Mouse (Mus musculus) midbrain, embryonic 13.5 days (tissue): ENCODE data around the gene Tnik. TPM values are rescaled to one million over a fixed set of nuclear protein-coding genes. Genes with fewer than 3 reads are reported as not detected.

Source experiments
- ATAC-seq: fragments of 200-750 bp; cut with Nextera tagmentation; 2 replicates; pipeline ENCODE4 v1.8.0; 2017; ENCODE audit warnings: mild to moderate bottlenecking, moderate TSS enrichment, moderate library complexity
- H3K27ac ChIP-seq: fragments of 300-500 bp; sonication (generic); 2 replicates; pipeline ENCODE4 v1.5.1; 2015; ENCODE audit warnings: inconsistent platforms, mild to moderate bottlenecking, moderate library complexity
- H3K27me3 ChIP-seq: fragments of 300-500 bp; sonication (generic); 2 replicates; pipeline ENCODE4 v1.6.1; 2015; ENCODE audit warnings: mild to moderate bottlenecking, inconsistent platforms
- H3K36me3 ChIP-seq: fragments of 300-500 bp; sonication (generic); 2 replicates; pipeline ENCODE4 v1.6.1; 2015; ENCODE audit warnings: mild to moderate bottlenecking, inconsistent platforms
- H3K4me1 ChIP-seq: fragments of 300-500 bp; sonication (generic); replicated peaks from 2 replicates; pipeline ENCODE4 v1.6.1; 2015; ENCODE audit warnings: inconsistent platforms
- H3K4me2 ChIP-seq: fragments of 300-500 bp; sonication (generic); replicated peaks from 2 replicates; pipeline ENCODE4 v1.6.1; 2015; ENCODE audit warnings: moderate library complexity, mild to moderate bottlenecking, inconsistent platforms
- H3K4me3 ChIP-seq: fragments of 300-500 bp; sonication (generic); replicated peaks from 2 replicates; pipeline ENCODE4 v1.5.1; 2015; ENCODE audit warnings: mild to moderate bottlenecking, inconsistent platforms
- H3K9ac ChIP-seq: fragments of 300-500 bp; sonication (generic); replicated peaks from 2 replicates; pipeline ENCODE4 v1.6.1; 2015; ENCODE audit warnings: mild to moderate bottlenecking, inconsistent platforms
- H3K9me3 ChIP-seq: fragments of 300-500 bp; sonication (generic); 2 replicates; pipeline ENCODE4 v1.6.1; 2016; ENCODE audit warnings: mild to moderate bottlenecking, inconsistent platforms
- WGBS: fragments of 180-500 bp; shearing (Covaris S2); methylation state at CpG from one replicate; pipeline ENCODE4 v1.1.7; 2015; 5-methylcytosine and 5-hydroxymethylcytosine counted together
- polyA plus RNA-seq: library from polyadenylated mRNA; unstranded; fragments of >200 nt; fragmentation: Nextera tagmentation; extraction: Ambion mirVana; gene quantifications from 2 replicates; pipeline ENCODE4 v1.2.1, GENCODE M21; 2015

The Tnik gene
- polyA plus RNA-seq, 1 experiment from 2014 or later, result 71.2 TPM

DNA sequence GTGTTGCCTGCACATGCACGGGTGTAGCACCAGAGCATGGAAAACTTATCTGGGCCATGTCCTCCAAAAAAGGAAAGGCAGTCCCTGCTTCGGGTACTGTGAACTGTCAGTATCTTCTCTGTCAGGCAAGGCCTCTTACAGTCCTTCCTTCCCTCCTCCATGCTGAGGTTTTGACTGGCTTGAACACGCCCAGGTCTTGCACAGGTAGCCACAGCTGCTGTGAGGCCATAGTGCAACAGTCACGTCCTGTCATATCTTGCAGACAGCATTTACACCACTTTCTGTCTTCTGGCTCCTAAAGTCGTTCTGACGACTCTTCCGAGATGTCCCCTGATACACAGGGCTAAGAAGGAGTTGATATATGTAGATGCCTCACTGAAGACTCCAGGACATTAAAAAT, 28.8 kb upstream of the Tnik start:
- no peaks in the 10 kb centered on the region for H3K4me1 ChIP-seq
- H3K9ac ChIP-seq, result no peak overlapping the region
- no peak for ATAC-seq
- no peaks in the 10 kb centered on the region for H3K27me3 ChIP-seq
- no peak overlapping the region for H3K4me3 ChIP-seq
- no peak overlapping the region for H3K27ac ChIP-seq
- no peaks in the 10 kb centered on the region for H3K9me3 ChIP-seq
- H3K4me2 ChIP-seq, result no peak overlapping the region
- WGBS, result 89% methylated on average over 7 of the region's 7 CpGs
- no peaks in the 10 kb centered on the region for H3K36me3 ChIP-seq

DNA sequence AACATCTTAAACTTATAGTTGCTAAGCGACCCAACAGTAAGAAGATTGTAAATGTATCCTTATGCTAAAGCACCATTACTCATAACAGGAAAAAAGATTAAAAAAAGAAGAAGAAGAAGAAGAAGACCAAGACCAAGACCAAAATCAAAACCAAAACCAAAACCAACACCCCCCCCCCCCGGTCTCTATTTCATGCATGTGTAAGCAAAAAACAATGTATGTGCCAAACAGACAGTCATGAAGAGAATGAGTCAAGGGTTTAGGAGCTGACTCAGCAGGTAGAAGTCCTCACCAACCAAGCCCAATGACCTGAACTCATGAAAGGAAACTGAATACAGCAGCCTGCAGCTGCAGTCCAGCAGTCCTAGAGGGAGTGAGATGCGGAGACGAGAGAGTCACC, 26.3 kb upstream of the Tnik start:
- Histone ChIP-seq H3K9me3 (no peaks in the 10 kb centered on the region), H3K4me2 (no peak overlapping the region), H3K4me1 (no peaks in the 10 kb centered on the region), H3K27ac (no peak overlapping the region), H3K36me3 (no peaks in the 10 kb centered on the region), H3K9ac (no peak overlapping the region), H3K4me3 (no peak overlapping the region), H3K27me3 (no peaks in the 10 kb centered on the region)
- no peak for ATAC-seq
- 94% methylated on average over 4 of the region's 4 CpGs for WGBS

DNA sequence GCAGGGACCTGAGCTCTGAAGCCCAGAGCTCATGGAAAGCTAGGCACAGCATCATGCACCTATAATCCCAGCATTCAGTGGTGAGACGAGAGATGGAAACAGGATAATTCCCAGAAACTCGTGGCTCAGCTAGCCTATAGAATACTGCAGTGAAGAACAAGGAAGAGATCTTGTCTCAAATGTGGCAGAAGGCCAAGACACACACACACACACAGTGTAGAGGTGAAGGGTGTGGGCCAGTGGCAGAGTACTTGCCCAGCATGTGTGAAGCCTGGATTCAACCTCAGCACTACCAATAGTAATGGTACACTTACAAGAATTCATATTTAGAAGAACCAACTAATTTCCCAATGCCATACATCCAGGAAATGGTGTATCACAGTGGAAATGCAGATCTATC, 24.9 kb upstream of the Tnik start:
- 64% methylated on average over 2 of the region's 2 CpGs for WGBS

DNA sequence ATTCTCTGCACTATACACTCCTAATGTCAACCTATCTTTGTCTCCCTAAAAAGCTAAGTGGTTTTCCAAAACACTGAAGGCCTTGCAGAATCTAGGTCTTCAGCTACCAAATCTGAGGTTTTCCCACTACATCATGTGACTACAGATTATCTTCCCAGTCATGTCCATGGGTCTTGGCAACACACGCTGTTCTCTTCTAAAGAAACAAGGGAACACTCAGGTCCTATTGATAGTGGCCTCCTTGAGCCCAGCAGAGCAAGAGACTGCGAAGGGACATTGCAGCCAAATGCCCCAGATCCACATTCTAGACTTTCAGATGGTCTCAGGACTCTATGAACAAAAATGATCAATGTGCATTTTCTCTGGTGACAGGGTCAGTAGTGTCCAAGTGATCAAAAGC, 20.5 kb upstream of the Tnik start:
- 86% methylated on average over 2 of the region's 2 CpGs for WGBS

More for the DNA sequence above, 24.9 kb upstream of the Tnik start:
- no peaks in the 10 kb centered on the region for H3K36me3 ChIP-seq
- H3K4me1 ChIP-seq, result no peaks in the 10 kb centered on the region
- no peak overlapping the region for H3K4me3 ChIP-seq
- H3K9me3 ChIP-seq, result no peaks in the 10 kb centered on the region
- no peak overlapping the region for H3K27ac ChIP-seq
- H3K9ac ChIP-seq, result no peak overlapping the region
- no peaks in the 10 kb centered on the region for H3K27me3 ChIP-seq
- H3K4me2 ChIP-seq, result no peak overlapping the region
- no peak for ATAC-seq

DNA sequence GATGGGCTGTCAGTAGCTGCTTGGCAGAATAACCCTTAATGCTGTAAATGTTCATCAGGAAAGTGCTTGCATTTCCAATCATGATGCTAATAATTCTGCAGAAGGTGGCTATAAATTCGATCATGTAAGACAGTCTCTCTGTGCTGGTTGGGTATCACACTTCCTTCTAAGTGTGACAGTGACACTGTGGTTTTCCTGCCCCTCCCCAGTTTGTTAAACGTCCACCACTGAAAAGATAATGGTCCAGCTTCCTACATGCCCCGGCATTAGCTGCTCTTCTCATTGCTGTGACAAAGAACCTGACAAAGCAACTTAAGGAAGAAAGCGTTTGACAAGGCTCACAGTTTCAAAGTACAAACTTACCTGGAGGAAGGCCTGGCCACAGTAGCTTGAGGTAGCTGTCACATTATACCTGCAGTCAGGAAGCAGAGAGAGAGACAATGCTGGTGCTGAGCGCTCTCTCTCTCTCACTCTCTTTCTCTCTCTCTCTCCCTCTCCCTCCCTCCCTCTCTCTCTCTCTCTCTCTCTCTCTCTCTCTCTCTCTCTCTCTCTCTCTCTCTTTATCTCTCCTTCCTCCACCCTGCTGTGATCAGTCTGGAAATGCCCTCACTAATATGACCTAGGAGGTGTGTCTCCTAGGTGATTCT, 18.6 kb upstream of the Tnik start:
- Histone ChIP-seq H3K27ac (no peak overlapping the region), H3K36me3 (no peaks in the 10 kb centered on the region), H3K4me3 (no peak overlapping the region), H3K9ac (no peak overlapping the region), H3K4me2 (no peak overlapping the region), H3K27me3 (no peaks in the 10 kb centered on the region), H3K4me1 (0 out of 2 replicates have a peak, but pooled peaks cover 2% of the 10 kb centered on the region), H3K9me3 (no peaks in the 10 kb centered on the region)
- no peak for ATAC-seq
- 85% methylated on average over 5 of the region's 5 CpGs for WGBS

More for the DNA sequence above, 20.5 kb upstream of the Tnik start:
- Histone ChIP-seq H3K9ac (no peak overlapping the region), H3K27me3 (no peaks in the 10 kb centered on the region), H3K36me3 (no peaks in the 10 kb centered on the region), H3K27ac (no peak overlapping the region), H3K4me2 (no peak overlapping the region), H3K4me3 (no peak overlapping the region), H3K9me3 (no peaks in the 10 kb centered on the region), H3K4me1 (no peaks in the 10 kb centered on the region)
- no peak for ATAC-seq

DNA sequence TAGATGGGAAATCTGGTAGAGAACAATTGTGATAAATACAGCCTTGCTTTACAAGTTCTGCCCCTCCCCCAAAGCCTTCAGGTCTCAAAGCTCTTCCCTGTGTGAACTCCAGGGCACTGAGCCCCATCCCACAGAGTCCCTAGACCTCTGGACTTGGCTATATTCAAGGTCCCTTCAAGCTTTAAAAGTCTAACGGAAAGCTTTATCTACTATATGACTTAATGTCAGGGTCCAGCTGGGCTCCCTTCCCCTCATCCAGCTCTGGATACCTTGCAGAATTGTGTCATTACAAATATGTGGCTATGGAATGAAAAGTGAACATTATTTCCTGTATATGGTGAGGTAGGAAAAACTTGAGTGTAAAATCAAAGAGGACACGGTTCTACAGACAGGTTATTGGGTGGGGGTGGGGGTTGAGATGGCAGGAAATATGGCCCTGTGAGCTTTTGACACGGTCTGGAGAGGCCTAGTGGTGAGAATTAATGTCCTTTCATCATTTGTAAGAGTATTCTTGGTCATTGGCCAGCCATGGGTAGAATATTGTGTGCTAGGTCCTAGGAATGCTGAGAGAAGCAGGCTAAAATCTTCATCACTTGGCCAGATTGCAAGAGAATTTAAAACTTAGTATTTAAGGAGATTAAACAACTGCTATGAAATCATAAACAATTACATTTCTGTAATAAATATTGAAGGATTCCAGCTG, 14.6 kb upstream of the Tnik start:
- Histone ChIP-seq H3K4me1 (0 out of 2 replicates have a peak, but pooled peaks cover 2% of the 10 kb centered on the region), H3K27ac (no peak overlapping the region), H3K4me2 (no peak overlapping the region), H3K9me3 (no peaks in the 10 kb centered on the region), H3K9ac (no peak overlapping the region), H3K27me3 (no peaks in the 10 kb centered on the region), H3K4me3 (no peak overlapping the region), H3K36me3 (no peaks in the 10 kb centered on the region)
- no peak for ATAC-seq
- 72% methylated on average over 3 of the region's 3 CpGs for WGBS

DNA sequence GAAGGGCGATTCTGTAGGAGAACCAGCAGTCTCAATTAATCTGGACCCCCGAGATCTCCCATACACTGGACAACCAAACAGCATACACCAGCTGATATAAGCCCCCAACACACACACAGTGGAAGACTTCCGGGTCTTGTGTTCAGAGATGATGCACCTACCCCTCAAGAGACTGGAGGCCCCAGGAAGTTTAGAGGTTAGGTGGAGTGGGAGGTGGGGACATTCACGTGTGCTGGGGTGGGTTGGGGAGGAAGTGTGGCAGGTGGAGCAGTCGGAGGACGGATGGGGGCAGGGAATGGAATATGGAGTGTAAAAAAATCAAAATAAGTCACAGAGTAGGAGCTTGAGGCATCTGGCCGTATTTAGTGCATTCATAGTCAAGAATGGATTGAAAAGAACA, 7.3 kb upstream of the Tnik start:
- no peaks in the 10 kb centered on the region for H3K36me3 ChIP-seq
- no peak overlapping the region for H3K4me3 ChIP-seq
- no peaks in the 10 kb centered on the region; the same call in 1 of the 2 replicates for H3K27me3 ChIP-seq
- ATAC-seq, result no peak
- H3K4me1 ChIP-seq, result no peaks in the 10 kb centered on the region
- WGBS, result 84% methylated on average over 7 of the region's 7 CpGs
- no peaks in the 10 kb centered on the region for H3K9me3 ChIP-seq
- no peak overlapping the region for H3K4me2 ChIP-seq
- H3K9ac ChIP-seq, result no peak overlapping the region
- no peak overlapping the region for H3K27ac ChIP-seq

DNA sequence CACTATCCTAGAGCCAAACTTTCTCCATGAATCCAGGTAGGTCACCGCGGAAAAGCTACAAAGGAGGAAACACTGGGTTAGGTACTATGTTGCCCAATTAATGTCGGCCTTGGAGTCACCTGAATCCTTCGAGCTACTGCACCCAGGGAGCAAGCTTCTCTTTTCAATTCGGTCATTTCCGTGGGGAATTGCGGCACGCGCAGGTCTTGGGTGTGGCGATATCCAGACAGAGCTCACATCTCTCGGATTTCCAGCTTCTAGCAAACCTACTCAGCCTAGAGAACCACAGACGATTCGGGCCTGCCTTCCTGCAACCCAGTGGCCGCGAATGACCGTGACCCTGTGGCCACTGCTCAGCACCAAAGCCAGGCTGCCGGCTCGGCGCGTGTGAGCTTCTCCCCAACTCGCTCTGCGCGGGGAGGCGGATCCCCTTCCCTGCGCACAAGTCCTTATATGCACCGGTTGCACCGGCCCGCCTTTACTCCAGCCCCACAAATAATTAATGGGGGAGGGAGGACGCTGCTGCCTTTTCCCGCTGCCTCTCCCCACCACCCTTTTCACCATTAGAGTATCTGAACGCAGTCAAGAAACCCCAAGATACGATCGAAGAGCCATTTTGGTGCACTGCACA, 528 bp upstream of the Tnik start:
- under 1% methylated on average over 33 of the region's 33 CpGs for WGBS
- peak overlapping the region; percentile 86 for H3K4me2 ChIP-seq
- H3K27me3 ChIP-seq, result peaks cover 4% of the 10 kb centered on the region; the same call in 1 of the 2 replicates
- H3K36me3 ChIP-seq, result no peaks in the 10 kb centered on the region
- peak overlapping the region; percentile 96 for H3K27ac ChIP-seq
- peak overlapping the region; percentile 85 for H3K4me3 ChIP-seq
- ATAC-seq, result peak; percentile 72
- H3K4me1 ChIP-seq, result peaks cover 30% of the 10 kb centered on the region
- H3K9ac ChIP-seq, result peak overlapping the region; percentile 95
- H3K9me3 ChIP-seq, result no peaks in the 10 kb centered on the region

DNA sequence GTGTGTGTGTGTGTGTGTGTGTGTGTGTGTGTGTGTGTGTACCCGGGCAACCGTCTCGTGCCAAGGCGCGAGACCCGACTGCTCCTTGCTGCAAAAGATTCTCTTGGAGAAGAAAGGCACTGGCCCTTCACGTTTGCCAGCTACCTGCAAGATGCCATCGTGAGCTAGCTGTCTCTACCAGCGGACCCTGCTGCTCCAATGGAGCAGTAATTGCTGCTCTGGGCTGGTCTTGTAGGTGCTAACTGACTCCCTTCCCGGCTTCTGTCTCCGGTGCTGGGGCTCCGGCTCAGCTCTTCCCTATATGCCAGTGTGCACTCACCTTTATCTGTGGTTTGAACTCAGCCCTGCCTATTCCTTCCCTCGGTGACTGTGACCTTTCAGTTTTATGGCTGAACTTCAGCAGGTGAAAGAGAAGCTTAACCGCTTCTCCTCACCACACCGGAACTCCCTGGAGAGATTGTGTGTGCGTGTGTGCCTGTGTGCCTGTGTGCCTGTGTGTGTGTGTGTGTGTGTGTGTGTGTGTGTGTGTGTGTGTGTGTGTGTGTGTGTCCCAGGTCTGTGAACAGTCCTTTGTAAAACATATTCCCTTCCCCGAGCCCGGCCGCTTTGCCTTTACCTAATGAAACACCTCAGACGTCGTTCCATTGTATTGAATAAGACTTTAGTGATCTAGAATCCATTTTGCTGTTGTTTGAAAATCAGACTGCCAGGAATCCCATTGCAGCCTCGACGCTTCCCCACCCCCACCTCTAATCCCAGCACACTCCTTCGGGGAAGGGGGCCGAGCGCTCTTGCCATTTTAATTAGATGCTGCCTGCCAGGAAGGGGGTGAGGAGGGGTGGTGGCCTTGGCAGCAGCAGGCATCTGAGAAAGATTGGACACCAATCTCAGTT, 1.2 kb downstream of the Tnik start:
- Histone ChIP-seq H3K27me3 (peaks cover 4% of the 10 kb centered on the region; the same call in 1 of the 2 replicates), H3K36me3 (no peaks in the 10 kb centered on the region), H3K4me2 (peak overlapping the region; percentile 86), H3K4me1 (peaks cover 47% of the 10 kb centered on the region), H3K4me3 (peak overlapping the region; percentile 85), H3K27ac (peak overlapping the region; percentile 96), H3K9ac (peak overlapping the region; percentile 95), H3K9me3 (no peaks in the 10 kb centered on the region)
- peak; percentile 28 for ATAC-seq
- 1% methylated on average over 22 of the region's 26 CpGs for WGBS

DNA sequence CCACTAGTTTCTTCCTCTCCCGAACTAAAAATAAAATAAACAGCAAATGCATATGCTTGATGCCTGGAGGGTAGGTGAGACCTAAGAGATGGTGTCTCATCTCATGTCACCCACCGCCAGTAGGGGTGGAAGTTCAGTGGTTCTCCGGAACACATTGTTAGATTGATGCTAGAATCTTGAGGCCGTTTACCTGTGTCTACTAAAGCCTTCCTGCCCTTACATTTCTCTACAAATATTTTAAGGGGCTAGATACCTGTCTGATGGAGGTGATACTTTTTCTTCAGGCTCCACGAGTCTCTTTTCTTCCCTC, 1.8 kb downstream of the Tnik start:
- Histone ChIP-seq H3K36me3 (no peaks in the 10 kb centered on the region), H3K4me3 (peak overlapping the region; percentile 85), H3K27ac (peak overlapping the region; percentile 96), H3K9me3 (no peaks in the 10 kb centered on the region), H3K27me3 (peaks cover 4% of the 10 kb centered on the region; the same call in 1 of the 2 replicates), H3K4me1 (peaks cover 53% of the 10 kb centered on the region), H3K4me2 (peak overlapping the region; percentile 86), H3K9ac (peak overlapping the region; percentile 95)
- ATAC-seq, result no peak
- 14% methylated on average over 5 of the region's 5 CpGs for WGBS

DNA sequence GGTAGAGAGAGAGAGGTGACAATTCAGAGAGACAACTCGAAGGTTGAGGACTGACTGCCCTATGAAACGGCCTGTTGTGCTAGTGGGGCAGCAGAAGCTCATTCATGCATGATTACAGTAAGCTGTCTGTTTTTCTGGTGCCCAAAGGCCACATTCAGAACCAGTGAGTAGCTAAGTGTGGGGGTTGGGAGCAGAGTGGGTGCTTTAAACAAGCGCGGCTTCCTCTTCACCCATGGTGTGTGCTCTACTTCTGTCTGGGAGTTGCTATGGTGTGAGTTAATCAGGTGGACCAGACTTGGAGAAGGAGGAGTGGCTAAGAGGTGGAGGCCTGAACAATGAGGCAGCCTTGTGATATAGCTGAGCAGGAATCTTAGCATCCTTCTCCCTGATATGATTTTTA, 2.2 kb downstream of the Tnik start:
- Histone ChIP-seq H3K9me3 (no peaks in the 10 kb centered on the region), H3K4me2 (peak overlapping the region; percentile 86), H3K4me3 (peak overlapping the region; percentile 85), H3K9ac (peak overlapping the region; percentile 95), H3K36me3 (no peaks in the 10 kb centered on the region), H3K27me3 (peaks cover 4% of the 10 kb centered on the region; the same call in 1 of the 2 replicates), H3K27ac (peak overlapping the region; percentile 96), H3K4me1 (peaks cover 57% of the 10 kb centered on the region)
- ATAC-seq, result peak; percentile 31; the same call in 1 of the 2 replicates
- WGBS, result 22% methylated on average over 4 of the region's 4 CpGs
